Mouse (Mus musculus) monocyte, adult 59 days (primary cell): ENCODE data around the gene 4930404H24Rik. TPM values are rescaled to one million over a fixed set of nuclear protein-coding genes. Genes with fewer than 3 reads are reported as not detected.

Experiments used
- total RNA-seq, 2 experiments: library from RNA; stranded (reverse); gene quantifications; one replicate each; pipeline ENCODE4 v1.2.4; 2023

The 4930404H24Rik gene
- not detected for total RNA-seq

GRCm38 (mm10) chr2:153492573-153493392 lies at the start of gene 4930404H24Rik:
TSS of gene 4930404H24Rik (plus strand) at chr2:153492790.

DNA sequence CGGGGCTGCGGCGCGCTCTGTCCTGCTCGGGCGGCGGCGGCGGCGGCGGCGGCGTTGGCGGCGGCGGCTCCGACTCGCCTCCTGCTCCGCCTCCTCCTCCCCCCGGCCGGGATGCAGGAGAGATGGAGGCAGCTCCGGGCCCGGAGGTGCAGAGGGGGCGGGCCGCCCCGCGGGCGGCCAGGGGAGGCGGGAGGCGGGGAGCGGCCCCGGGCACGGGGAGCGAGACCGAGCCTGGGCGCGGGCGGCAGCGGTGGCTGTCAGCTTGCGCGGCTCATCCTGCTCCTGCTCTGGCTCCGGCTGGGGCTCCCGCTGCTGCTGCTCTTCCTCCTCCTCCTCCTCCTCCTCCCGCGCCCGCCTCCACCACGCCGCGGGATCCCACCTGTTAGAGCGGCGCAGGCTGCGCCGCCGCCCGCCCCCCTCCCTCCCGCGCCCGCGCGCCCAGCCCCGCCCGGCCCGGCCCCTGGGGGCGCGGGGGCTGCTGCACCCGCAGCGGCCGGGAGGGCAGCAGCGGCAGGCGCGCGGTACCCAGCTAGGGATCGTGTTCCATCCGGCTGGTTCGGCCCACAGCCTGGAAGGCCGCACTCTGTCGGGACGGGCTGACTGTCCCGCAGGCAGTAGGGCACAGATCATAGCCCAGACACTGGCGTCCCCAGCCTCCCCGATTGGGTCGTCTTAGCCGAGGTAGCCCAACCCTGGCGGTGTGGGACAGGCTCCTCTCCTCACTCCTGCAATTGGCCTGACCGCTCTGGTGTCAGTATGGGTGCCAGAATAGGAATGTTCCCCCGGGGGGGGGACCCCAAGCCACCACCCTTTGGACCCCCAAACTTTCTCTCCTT lies 37.6 kb downstream of the 4930404H24Rik start, which contains the start of gene Nol4l:
TSS of gene Nol4l (minus strand) at position 41 of the 836 bp plus-strand sequence.

Other genes with a start within 250 kb of the 4930404H24Rik start
- gene Kif3b, start 201.4 kb upstream of the 4930404H24Rik start, total RNA-seq = 10 to 100 TPM; 28.4 to 30.1 TPM
- gene Asxl1, start 147.0 kb upstream of the 4930404H24Rik start, total RNA-seq = 10 to 100 TPM; 55.7 to 57.4 TPM
- gene Nol4l, start 37.2 kb downstream of the 4930404H24Rik start, total RNA-seq = 1 to 10 TPM; 3.9 to 6.7 TPM
- 10 to 100 TPM; 40.0 to 44.8 TPM for gene Commd7, start 140.0 kb downstream of the 4930404H24Rik start, total RNA-seq
- gene Dnmt3b, start 156.7 kb downstream of the 4930404H24Rik start, total RNA-seq = 1 to 10 TPM; 4.0 to 6.3 TPM
- not detected for gene Dnmt3c, start 203.9 kb downstream of the 4930404H24Rik start, total RNA-seq
- gene Mapre1, start 248.5 kb downstream of the 4930404H24Rik start, total RNA-seq = 100 to 1,000 TPM; 121 to 123 TPM